Mouse (Mus musculus) hematopoietic stem cell, adult 5-6 weeks (primary cell): ENCODE data around the gene Cmip. TPM values are rescaled to one million over a fixed set of nuclear protein-coding genes. Genes with fewer than 3 reads are reported as not detected.

Experiments used
- total RNA-seq: library from RNA; stranded (forward); fragments of 172-1452, 232-1000 nt; gene quantifications from 2 replicates; pipeline ENCODE4 v1.2.3, GENCODE M21; 2017

The Cmip gene
- total RNA-seq, 1 experiment from 2014 or later = 11.1 TPM

Other genes starting within 250 kb of the Cmip start
- gene Pkd1l2, start 174.6 kb upstream of the Cmip start, total RNA-seq = not detected in 2 replicates
- gene Bco1, start 161.2 kb upstream of the Cmip start, total RNA-seq = 0.13 and 0.40 TPM in 2 replicates
- gene Gan, start 98.9 kb upstream of the Cmip start, total RNA-seq = 3.6 and 4.1 TPM in 2 replicates
- gene Plcg2, start 241.2 kb downstream of the Cmip start, total RNA-seq = 121 and 137 TPM in 2 replicates